Mouse (Mus musculus): ENCODE data around the gene Pou2f3.

DNA sequence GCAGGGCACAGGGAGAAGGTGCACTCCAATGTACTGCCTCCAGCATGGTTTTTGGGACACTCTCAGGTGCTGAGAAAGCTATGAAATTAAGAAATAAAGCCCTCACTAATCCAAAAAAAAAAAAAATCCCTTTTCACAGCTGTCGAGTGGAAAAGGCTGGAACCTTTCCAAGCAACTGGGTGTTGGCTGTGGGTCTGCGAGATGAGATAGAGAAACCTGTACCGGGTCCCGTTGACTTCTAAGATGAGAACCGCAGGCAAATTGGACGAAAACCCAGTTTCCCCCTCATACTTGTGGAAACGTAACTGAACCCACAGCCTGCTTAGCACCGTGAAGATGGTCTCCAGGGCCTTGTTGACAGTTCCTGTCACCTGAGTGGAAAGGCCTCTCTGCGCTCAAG, 59.2 kb downstream of the Pou2f3 start:
- no peak for TF ChIP-seq POLR2A (IDR thresholded peaks at IDR 0.05; ENCODE audit: insufficient read length, low read depth)
- no peak for TF ChIP-seq MYOG (IDR thresholded peaks at IDR 0.05; ENCODE audit: control insufficient read depth in 1 of 3, insufficient read depth in 1 of 3, insufficient read length in 2 of 3, low read depth in 2 of 3)
- TF ChIP-seq E2F4 (IDR thresholded peaks at IDR 0.05; ENCODE audit: insufficient read depth), result no peak
- TF ChIP-seq CEBPB (IDR thresholded peaks at IDR 0.05; ENCODE audit: insufficient read depth, poor library complexity, severe bottlenecking), result no peak
- no peak for TF ChIP-seq TCF12 (IDR thresholded peaks at IDR 0.05; ENCODE audit: insufficient read depth, poor library complexity, severe bottlenecking)
- TF ChIP-seq TCF3 (IDR thresholded peaks at IDR 0.05; ENCODE audit: insufficient read length, low read depth), result no peak
- no peak for TF ChIP-seq MAX (IDR thresholded peaks at IDR 0.05; ENCODE audit: low read depth)
- TF ChIP-seq USF1 (IDR thresholded peaks at IDR 0.05; ENCODE audit: low read depth), result no peak
- no peak for TF ChIP-seq MYOD1 (IDR thresholded peaks at IDR 0.05; ENCODE audit: control insufficient read depth in 1 of 3, insufficient read length in 2 of 3, low read depth in 2 of 3)

Data from myocyte (in vitro differentiated cells).